Mouse (Mus musculus) liver, embryonic 14.5 days (tissue): Measurements from ENCODE around the gene Zbtb43. TPM values are rescaled to one million over a fixed set of nuclear protein-coding genes. Genes with fewer than 3 reads are reported as not detected.

Experiments
- ATAC-seq: fragments of 200-750 bp; cut with Nextera tagmentation; 2 replicates; pipeline ENCODE4 v1.8.0; 2017; ENCODE audit warnings: moderate number of reproducible peaks, mild to moderate bottlenecking, moderate library complexity; ENCODE audit not compliant: insufficient read depth
- DNase-seq, 3 experiments: peaks; one replicate each; pipeline ENCODE4 v3.0.0-alpha.2; 2012 to 2013; ENCODE audit warnings: low read depth in 3 of 3, low spot score in 3 of 3
- H3K27ac ChIP-seq: fragments of 300-500 bp; sonication (generic); 2 replicates; pipeline ENCODE4 v1.5.1; 2014; ENCODE audit warnings: moderate library complexity, mild to moderate bottlenecking, control low read depth, inconsistent platforms
- H3K27me3 ChIP-seq: fragments of 300-500 bp; sonication (generic); 2 replicates; pipeline ENCODE4 v1.6.1; 2014; ENCODE audit warnings: mild to moderate bottlenecking, low read length, moderate library complexity; ENCODE audit not compliant: control insufficient read depth, insufficient read depth
- H3K36me3 ChIP-seq: fragments of 300-500 bp; sonication (generic); replicated peaks from 2 replicates; pipeline ENCODE4 v1.6.1; 2014; ENCODE audit warnings: low read depth; ENCODE audit not compliant: control insufficient read depth, insufficient read depth
- H3K4me1 ChIP-seq, 2 experiments: fragments of 200-500 bp in 1 of 2; fragments of 300-500 bp in 1 of 2; sonication (generic) in 1 of 2; replicated peaks; 2 replicates each; pipeline ENCODE4 v1.6.1; 2012 to 2014; ENCODE audit warnings: antibody characterized with exemption in 1 of 2, inconsistent platforms in 1 of 2, low read length in 1 of 2; ENCODE audit not compliant: control insufficient read depth in 2 of 2, insufficient read depth in 2 of 2
- H3K4me2 ChIP-seq: fragments of 300-500 bp; sonication (generic); 2 replicates; pipeline ENCODE4 v1.6.1; 2014; ENCODE audit warnings: low read depth, mild to moderate bottlenecking, control low read depth, moderate library complexity
- H3K4me3 ChIP-seq, 2 experiments: fragments of 200-500 bp in 1 of 2; fragments of 300-500 bp in 1 of 2; sonication (generic) in 1 of 2; 2 replicates each; pipeline ENCODE4 v1.5.1; 2012 to 2014; ENCODE audit warnings: low read depth in 2 of 2, low read length in 2 of 2, mild to moderate bottlenecking in 2 of 2, control low read depth in 1 of 2, inconsistent platforms in 1 of 2, moderate library complexity in 1 of 2; ENCODE audit not compliant: insufficient read depth in 1 of 2
- H3K9ac ChIP-seq: fragments of 300-500 bp; sonication (generic); replicated peaks from 2 replicates; pipeline ENCODE4 v1.6.1; 2014; ENCODE audit warnings: mild to moderate bottlenecking, control low read depth, moderate library complexity
- H3K9me3 ChIP-seq: fragments of 300-500 bp; sonication (generic); 2 replicates; pipeline ENCODE4 v1.6.1; 2016; ENCODE audit warnings: low read length, mixed read lengths; ENCODE audit not compliant: control insufficient read depth
- CTCF ChIP-seq: IDR thresholded peaks from 2 replicates; pipeline ENCODE4 v1.5.1; 2016; ENCODE audit warnings: antibody characterized with exemption, low read depth, control low read depth
- EP300 ChIP-seq: IDR thresholded peaks from 2 replicates; pipeline ENCODE4 v1.6.1; 2016; ENCODE audit warnings: antibody characterized with exemption, low read depth
- WGBS: fragments of 180-500 bp; shearing (Covaris S2); extraction: QIAGEN DNeasy Blood & Tissue Kit; methylation state at CpG from one replicate; pipeline ENCODE4 v1.1.7; 2014; ENCODE audit not compliant: insufficient replicate concordance; 5-methylcytosine and 5-hydroxymethylcytosine counted together
- polyA plus RNA-seq, 2 experiments: library from polyadenylated mRNA; depleted of rRNA in 1 of 2; stranded (reverse) in 1 of 2; unstranded in 1 of 2; fragments of >200 nt; fragmentation: Nextera tagmentation in 1 of 2; extraction: Ambion mirVana in 1 of 2; gene quantifications; 2 replicates each; pipeline versions ENCODE4 v1.2.1 to v1.2.3; 2012 to 2014

Gene Zbtb43
- polyA plus RNA-seq, 2 experiments: 3.8 to 6.1 TPM

GRCm38 (mm10) chr2:33465215-33465614, 3.1 kb downstream of the Zbtb43 start:
- 73% methylated on average over 5 of the region's 5 CpGs for WGBS
- no peak overlapping the region for H3K9ac ChIP-seq

GRCm38 (mm10) chr2:33462066-33462465, 6.3 kb downstream of the Zbtb43 start:
- no peak overlapping the region for H3K4me2 ChIP-seq
- no peaks in the 10 kb centered on the region for H3K27me3 ChIP-seq
- H3K9me3 ChIP-seq: no peaks in the 10 kb centered on the region
- TF ChIP-seq EP300 (no peak), CTCF (no peak)
- H3K4me1 ChIP-seq: peaks cover 3 to 7% of the 10 kb centered on the region in 2 experiments; a peak in 3 of 4 replicates
- peaks cover 13% of the 10 kb centered on the region for H3K36me3 ChIP-seq
- no peak for DNase-seq
- 78% methylated on average over 7 of the region's 7 CpGs for WGBS
- no peak overlapping the region for H3K27ac ChIP-seq
- no peak overlapping the region for H3K9ac ChIP-seq
- no peak overlapping the region for H3K4me3 ChIP-seq
- no peak for ATAC-seq

More at GRCm38 (mm10) chr2:33465215-33465614, 3.1 kb downstream of the Zbtb43 start:
- H3K27me3 ChIP-seq: no peaks in the 10 kb centered on the region
- no peak overlapping the region for H3K4me3 ChIP-seq
- no peak for TF ChIP-seq CTCF
- TF ChIP-seq EP300: no peak
- no peak overlapping the region for H3K4me2 ChIP-seq
- DNase-seq (no peak), ATAC-seq (no peak)
- H3K4me1 ChIP-seq: peaks cover 6 to 10% of the 10 kb centered on the region in 2 experiments
- no peak overlapping the region for H3K27ac ChIP-seq
- H3K9me3 ChIP-seq: no peaks in the 10 kb centered on the region
- peaks cover 13% of the 10 kb centered on the region for H3K36me3 ChIP-seq

GRCm38 (mm10) chr2:33461066-33461465, 7.3 kb downstream of the Zbtb43 start:
- no peak overlapping the region for H3K4me2 ChIP-seq
- WGBS: 76% methylated on average over 1 of the region's 1 CpGs
- peaks cover 0 to 4% of the 10 kb centered on the region in 2 experiments; a peak in 1 of 4 replicates for H3K4me1 ChIP-seq
- ATAC-seq (no peak), DNase-seq (no peak)
- no peak for TF ChIP-seq EP300
- no peak for TF ChIP-seq CTCF
- H3K27ac ChIP-seq: no peak overlapping the region
- H3K9ac ChIP-seq: no peak overlapping the region
- H3K27me3 ChIP-seq: no peaks in the 10 kb centered on the region
- H3K4me3 ChIP-seq: no peak overlapping the region
- H3K9me3 ChIP-seq: no peaks in the 10 kb centered on the region
- H3K36me3 ChIP-seq: peaks cover 13% of the 10 kb centered on the region

- no peak for TF ChIP-seq CTCF
- no peak for TF ChIP-seq EP300
- WGBS: 32% methylated on average over 4 of the region's 4 CpGs
- Histone ChIP-seq H3K36me3 (peaks cover 14% of the 10 kb centered on the region), H3K4me3 (no peak overlapping the region), H3K4me1 (peaks cover 0 to 4% of the 10 kb centered on the region in 2 experiments; a peak in 1 of 4 replicates), H3K27me3 (no peaks in the 10 kb centered on the region), H3K27ac (no peak overlapping the region), H3K4me2 (no peak overlapping the region), H3K9me3 (no peaks in the 10 kb centered on the region), H3K9ac (no peak overlapping the region)
- ATAC-seq (0 out of 2 replicates have a peak, but pooled peaks have one; percentile 26), DNase-seq (no peak)
Measured at GRCm38 (mm10) chr2:33459660-33460059, 8.7 kb downstream of the Zbtb43 start.

GRCm38 (mm10) chr2:33456696-33457095, 11.7 kb downstream of the Zbtb43 start:
- H3K4me3 ChIP-seq: no peak overlapping the region
- no peaks in the 10 kb centered on the region for H3K9me3 ChIP-seq
- H3K27ac ChIP-seq: no peak overlapping the region
- 80% methylated on average over 3 of the region's 3 CpGs for WGBS
- no peak for DNase-seq
- TF ChIP-seq EP300 (no peak), CTCF (no peak)
- no peak overlapping the region for H3K4me2 ChIP-seq
- no peak overlapping the region for H3K9ac ChIP-seq
- H3K36me3 ChIP-seq: peaks cover 14% of the 10 kb centered on the region
- ATAC-seq: no peak
- peaks cover 0 to 6% of the 10 kb centered on the region in 2 experiments; a peak in 1 of 4 replicates for H3K4me1 ChIP-seq
- no peaks in the 10 kb centered on the region for H3K27me3 ChIP-seq
